Mouse (Mus musculus) left cerebral cortex, postnatal 25 days (tissue): ENCODE results near the gene Lyrm4. TPM values are rescaled to one million over a fixed set of nuclear protein-coding genes. Genes with fewer than 3 reads are reported as not detected.
A peak's percentile ranks its signal among the peaks of the same experiment; 100 is the strongest.

Experiments
- DNase-seq, 2 experiments: peaks; one replicate each; pipeline ENCODE4 v3.0.0; 2022; ENCODE audit warnings: low spot score in 2 of 2, mixed read lengths in 1 of 2
- intact Hi-C: fragments of 180-260 bp; cut with DNase I; formaldehyde crosslinking; loops from one replicate; pipeline ENCODE4 v1.15.1; 2025
- total RNA-seq, 2 experiments: library from RNA; stranded (reverse); gene quantifications; 2 replicates each; pipeline ENCODE4 v1.2.3; 2021

Gene Lyrm4
- 10 to 100 TPM; 22.6 to 23.1 TPM for total RNA-seq

- intact Hi-C loops = loop anchor here (5.0 kb wide), 2 partner anchors 95 to 140 kb away; no protein-coding TSS in a partner anchor
- peak; percentile 96 to 98 for DNase-seq
These were observed at the start of gene Lyrm4, which contains the start of gene Fars2 for GRCm38 (mm10) chr13:36117143-36118014. Lyrm4 (minus strand) TSS chr13:36117526. Fars2 (plus strand) TSS chr13:36117412.

GRCm38 (mm10) chr13:36163898-36164297, 46.6 kb upstream of the Lyrm4 start:
- intact Hi-C loops = no loop called here

GRCm38 (mm10) chr13:36163411-36163810, 46.1 kb upstream of the Lyrm4 start:
- intact Hi-C loops = no loop called here
- DNase-seq = no peak

More at GRCm38 (mm10) chr13:36163898-36164297, 46.6 kb upstream of the Lyrm4 start:
- no peak for DNase-seq

- intact Hi-C loops = no loop called here
These were observed 39.1 kb upstream of the Lyrm4 start for GRCm38 (mm10) chr13:36156340-36156931.

GRCm38 (mm10) chr13:36152728-36153498, 35.6 kb upstream of the Lyrm4 start:
- peak in 1 of 2 experiments; percentile 15 for DNase-seq
- intact Hi-C loops = no loop called here

More at GRCm38 (mm10) chr13:36156340-36156931, 39.1 kb upstream of the Lyrm4 start:
- no peak for DNase-seq

- intact Hi-C loops = no loop called here
- DNase-seq = no peak
These were observed 32.9 kb upstream of the Lyrm4 start for GRCm38 (mm10) chr13:36150272-36150671.

GRCm38 (mm10) chr13:36149175-36149939, 32.0 kb upstream of the Lyrm4 start:
- DNase-seq = no peak
- intact Hi-C loops = no loop called here

GRCm38 (mm10) chr13:36145601-36146000, 28.3 kb upstream of the Lyrm4 start:
- intact Hi-C loops = no loop called here
- DNase-seq = no peak

- intact Hi-C loops = no loop called here
- DNase-seq = no peak
These were observed 23.1 kb upstream of the Lyrm4 start for GRCm38 (mm10) chr13:36140247-36141016.

GRCm38 (mm10) chr13:36139703-36140102, 22.4 kb upstream of the Lyrm4 start:
- intact Hi-C loops = no loop called here
- no peak for DNase-seq

- DNase-seq = no peak
- intact Hi-C loops = no loop called here
These were observed 14.8 kb upstream of the Lyrm4 start for GRCm38 (mm10) chr13:36131992-36132649.

- no peak for DNase-seq
- intact Hi-C loops = no loop called here
These were observed 14.1 kb upstream of the Lyrm4 start for GRCm38 (mm10) chr13:36131401-36131800.

- intact Hi-C loops = no loop called here
- no peak for DNase-seq
These were observed 12.2 kb upstream of the Lyrm4 start for GRCm38 (mm10) chr13:36129360-36130054.

- intact Hi-C loops = no loop called here
- no peak for DNase-seq
These were observed 3.3 kb upstream of the Lyrm4 start for GRCm38 (mm10) chr13:36120606-36121005.

GRCm38 (mm10) chr13:36119684-36120083, 2.4 kb upstream of the Lyrm4 start:
- no peak for DNase-seq
- intact Hi-C loops = loop anchor here (5.0 kb wide), 2 partner anchors 97 to 138 kb away; no protein-coding TSS in a partner anchor

- peak; percentile 21 to 43 for DNase-seq
- intact Hi-C loops = loop anchor here (5.0 kb wide), 2 partner anchors 94 to 141 kb away; no protein-coding TSS in a partner anchor
These were observed 695 bp downstream of the Lyrm4 start for GRCm38 (mm10) chr13:36116520-36117142.

- DNase-seq = no peak
- intact Hi-C loops = no loop called here
These were observed 4.1 kb downstream of the Lyrm4 start for GRCm38 (mm10) chr13:36113181-36113580.
